Mouse (Mus musculus) embryonic fibroblast, embryonic 13.5 days (primary cell): ENCODE measurements around the gene Zp1.

ENCODE experiments used
- CTCF ChIP-seq: IDR thresholded peaks from 2 replicates; pipeline ENCODE4 v1.5.1; 2011; ENCODE audit warnings: mild to moderate bottlenecking, control low read depth, low read length, moderate library complexity, borderline replicate concordance; ENCODE audit not compliant: insufficient read depth
- POLR2A ChIP-seq: IDR thresholded peaks from 2 replicates; pipeline ENCODE4 v1.6.1; 2011; ENCODE audit warnings: low read depth, mild to moderate bottlenecking, control low read depth, low read length, moderate library complexity

DNA sequence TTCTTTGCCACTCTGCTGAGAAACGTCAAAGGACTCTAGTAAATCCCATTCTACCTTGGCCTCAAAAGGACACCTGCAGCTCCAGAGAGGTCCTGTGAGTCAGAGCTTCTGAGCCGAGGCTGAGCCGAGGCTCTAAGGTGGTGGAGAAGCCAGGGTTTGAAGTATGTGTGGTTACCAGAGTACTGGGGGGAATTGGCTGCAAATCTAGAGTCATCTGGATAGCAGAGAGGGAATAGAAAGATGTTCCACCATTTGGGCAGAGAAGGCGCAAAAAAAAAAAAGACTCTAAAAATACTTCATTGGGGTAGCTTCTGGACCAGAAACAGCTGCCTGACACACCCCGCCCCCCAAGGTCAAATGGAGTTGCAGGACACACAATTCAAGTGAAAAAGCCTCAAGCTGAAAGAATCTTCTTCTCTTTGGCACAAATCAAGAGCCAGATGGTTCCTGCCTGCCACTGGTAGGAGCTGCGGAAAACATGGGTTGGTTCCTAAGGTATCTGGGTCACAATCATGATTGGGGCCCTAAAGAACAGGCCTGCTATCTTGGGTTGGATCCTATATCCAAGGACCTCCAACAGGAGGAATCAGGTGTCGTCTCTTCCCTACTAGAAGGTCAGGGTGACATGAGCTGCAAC lies 42.1 kb downstream of the Zp1 start:
- TF ChIP-seq CTCF (no peak), POLR2A (no peak)
